Mouse (Mus musculus) layer of hippocampus, postnatal 10 days (tissue): ENCODE results near the gene Dnajb12. TPM values are rescaled to one million over a fixed set of nuclear protein-coding genes. Genes with fewer than 3 reads are reported as not detected.

ENCODE experiments used
- DNase-seq, 2 experiments: peaks; one replicate each; pipeline ENCODE4 v3.0.0; 2021; ENCODE audit warnings: low spot score in 2 of 2
- total RNA-seq, 2 experiments: library from RNA; stranded (reverse); gene quantifications; 2 replicates each; pipeline ENCODE4 v1.2.3; 2021

The Dnajb12 gene
- total RNA-seq, 2 experiments from 2014 or later = 43.9 to 44.2 TPM

DNA sequence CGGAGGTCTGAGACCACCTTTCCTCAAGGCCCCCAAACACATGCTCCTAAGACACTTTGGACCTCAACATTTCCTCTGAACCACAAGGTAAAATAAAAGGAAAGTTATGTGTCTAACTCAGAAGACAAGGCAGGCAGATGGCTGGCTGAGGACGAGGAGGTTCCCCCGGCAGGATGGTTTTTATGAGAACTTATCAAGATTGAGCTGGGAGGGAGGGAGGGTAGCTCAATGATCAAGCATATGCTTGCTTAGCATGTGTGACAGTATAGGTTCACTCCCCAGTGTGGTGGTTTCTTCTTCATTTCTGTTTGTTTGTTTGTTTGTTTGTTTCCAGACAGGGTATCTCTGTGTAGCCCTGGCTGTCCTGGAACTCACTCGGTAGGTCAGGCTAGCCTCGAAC lies 67.0 kb downstream of the Dnajb12 start:
- DNase-seq = no peak

DNA sequence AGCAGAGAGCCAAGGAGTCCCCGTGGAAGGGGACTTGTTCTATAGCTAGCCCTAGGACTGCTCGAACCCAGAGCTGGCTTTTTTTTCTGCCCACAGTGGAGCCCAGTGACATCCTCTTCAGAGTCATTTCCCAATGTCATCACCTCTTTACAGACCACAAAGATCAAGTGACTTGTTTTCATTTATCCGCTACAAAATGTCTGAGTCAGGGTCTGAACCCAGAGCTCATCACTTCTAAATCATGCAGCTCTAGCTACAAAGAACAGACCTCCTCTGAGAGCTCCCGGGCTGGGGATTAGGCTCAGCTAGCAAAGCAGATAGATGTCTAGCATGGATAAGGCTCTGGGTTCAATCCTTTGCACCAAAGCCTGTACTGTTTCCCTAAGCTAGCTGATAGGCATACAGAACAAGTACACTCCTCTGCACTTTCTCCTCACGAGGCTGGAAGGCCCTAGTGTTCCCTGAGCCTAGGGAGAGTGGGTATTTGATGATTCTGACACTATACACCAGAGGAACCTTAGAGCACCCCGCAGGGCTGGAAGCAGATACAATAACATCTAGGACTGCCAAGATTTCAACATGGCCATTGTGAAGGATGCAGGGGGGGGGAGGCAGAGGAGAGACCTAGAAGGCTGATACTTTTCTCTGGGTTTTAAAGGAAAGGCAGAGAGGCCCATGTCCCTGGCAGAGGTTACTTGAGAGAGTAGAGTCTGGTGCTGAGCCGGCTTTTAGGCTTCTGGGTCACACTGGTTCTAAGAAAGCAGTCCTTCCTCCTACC lies 68.1 kb downstream of the Dnajb12 start:
- no peak for DNase-seq

DNA sequence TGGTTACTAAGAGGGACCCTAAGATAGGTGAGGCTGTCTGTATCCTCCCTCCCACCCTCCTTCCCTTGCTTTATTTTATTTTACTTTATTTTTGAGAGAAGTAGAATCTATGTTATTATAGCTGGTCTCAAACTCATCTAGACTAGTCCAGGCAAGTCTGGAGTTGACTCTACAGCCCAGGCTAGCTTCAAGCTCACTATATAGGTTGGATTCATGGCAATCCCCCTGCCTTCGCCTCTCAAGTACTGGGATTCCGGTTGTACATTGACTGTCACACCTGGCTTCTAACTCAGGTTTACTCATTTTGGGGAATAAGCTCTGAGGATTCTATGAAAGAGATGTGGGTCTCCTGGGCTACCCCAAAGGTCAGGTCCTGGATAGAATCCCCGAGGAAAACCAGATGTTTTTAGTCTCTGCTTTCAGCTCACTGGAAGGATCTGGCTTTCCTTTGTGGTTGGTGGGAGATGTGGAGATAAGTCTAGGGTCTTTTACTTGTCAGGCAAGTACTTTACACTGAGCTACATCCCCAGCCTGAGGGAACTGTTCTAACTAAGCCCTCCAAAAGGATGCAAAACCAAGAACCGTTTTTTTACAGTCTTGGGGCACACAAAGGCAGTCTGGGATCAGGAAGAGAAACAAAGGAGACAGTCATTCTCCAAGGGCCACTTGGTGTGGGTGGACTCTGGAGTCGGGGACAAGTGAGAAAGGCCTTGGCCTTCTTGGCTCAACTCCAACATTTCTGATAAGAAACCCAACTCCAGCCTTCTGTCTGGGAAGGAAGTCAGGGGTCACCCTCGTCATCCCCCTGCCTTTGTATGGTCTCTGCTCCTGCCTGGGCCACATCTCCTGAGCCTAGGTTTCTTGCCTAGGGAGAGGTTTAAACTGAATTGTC lies 69.3 kb downstream of the Dnajb12 start:
- peak in 1 of 2 experiments; percentile 30 for DNase-seq

Other genes starting within 250 kb of the Dnajb12 start
- 10 to 100 TPM; 72.8 to 82.6 TPM for gene Micu1, start 177.1 kb upstream of the Dnajb12 start, total RNA-seq
- gene Ddit4, start 72.3 kb downstream of the Dnajb12 start, total RNA-seq = 10 to 100 TPM; 73.6 to 94.2 TPM
- 10 to 100 TPM; 19.2 to 19.9 TPM for gene Ascc1, start 123.2 kb downstream of the Dnajb12 start, total RNA-seq
- gene Anapc16, start 123.6 kb downstream of the Dnajb12 start, total RNA-seq = 10 to 100 TPM; 66.0 to 72.3 TPM
- 100 to 1,000 TPM; 446 to 471 TPM for gene Spock2, start 226.7 kb downstream of the Dnajb12 start, total RNA-seq